Mouse (Mus musculus) G1E-ER4 (cell line): ENCODE data around the gene Gm49342. TPM values are rescaled to one million over a fixed set of nuclear protein-coding genes. Genes with fewer than 3 reads are reported as not detected.

Experiments used
- GATA1 ChIP-seq: IDR thresholded peaks from one replicate; pipeline ENCODE4 v1.8.0; 2012; ENCODE audit warnings: low read length, inconsistent platforms
- polyA plus RNA-seq: library from polyadenylated mRNA; stranded (reverse); fragments of >175 nt; gene quantifications from 2 replicates; pipeline ENCODE4 v1.2.3, GENCODE M21; 2012

Gm49342 gene
- polyA plus RNA-seq, result 0.12 and 1.1 TPM in 2 replicates

- TF ChIP-seq GATA1, result no peak
Measured at GRCm38 (mm10) chr14:50943932-50944667, at the start of gene Gm49342. Gene Gm49342, plus strand, starts transcription at chr14:50944517.

GRCm38 (mm10) chr14:50895407-50895806 lies 48.9 kb upstream of the Gm49342 start:
- TF ChIP-seq GATA1, result no peak

GRCm38 (mm10) chr14:50895985-50896746 lies 48.2 kb upstream of the Gm49342 start:
- TF ChIP-seq GATA1, result no peak

- no peak for TF ChIP-seq GATA1
Measured at GRCm38 (mm10) chr14:50896747-50897373, 47.5 kb upstream of the Gm49342 start.

- TF ChIP-seq GATA1, result no peak
Measured at GRCm38 (mm10) chr14:50897374-50897765, 46.9 kb upstream of the Gm49342 start, which contains the start of gene Klhl33. Gene Klhl33, minus strand, starts transcription at chr14:50897507.

GRCm38 (mm10) chr14:50903973-50904827 lies 40.1 kb upstream of the Gm49342 start:
- no peak for TF ChIP-seq GATA1

GRCm38 (mm10) chr14:50904828-50905129 lies 39.5 kb upstream of the Gm49342 start:
- TF ChIP-seq GATA1, result no peak

GRCm38 (mm10) chr14:50908126-50908525 lies 36.2 kb upstream of the Gm49342 start:
- TF ChIP-seq GATA1, result no peak

GRCm38 (mm10) chr14:50911356-50911755 lies 33.0 kb upstream of the Gm49342 start:
- TF ChIP-seq GATA1, result no peak

GRCm38 (mm10) chr14:50924281-50925064 lies 19.8 kb upstream of the Gm49342 start, which contains the start of the genes Osgep and Apex1:
Gene Osgep, minus strand, starts transcription at chr14:50924893.
Gene Apex1, plus strand, starts transcription at chr14:50924968.
- TF ChIP-seq GATA1, result no peak

- no peak for TF ChIP-seq GATA1
Measured at GRCm38 (mm10) chr14:50925111-50925920, 19.0 kb upstream of the Gm49342 start.

GRCm38 (mm10) chr14:50927366-50927765 lies 17.0 kb upstream of the Gm49342 start:
- no peak for TF ChIP-seq GATA1

GRCm38 (mm10) chr14:50929951-50930350 lies 14.4 kb upstream of the Gm49342 start:
- no peak for TF ChIP-seq GATA1

- no peak for TF ChIP-seq GATA1
Measured at GRCm38 (mm10) chr14:50930377-50930753, 14.0 kb upstream of the Gm49342 start.
